Mouse (Mus musculus): ENCODE results near the gene Hnrnpul1.

The Hnrnpul1 gene

GRCm38 (mm10) chr7:25718788-25719417 lies 35.7 kb downstream of the Hnrnpul1 start, which contains the start of gene Ccdc97:
Gene Ccdc97 (minus strand): TSS chr7:25719088.
- peak; percentile 94 to 95 for DNase-seq

GRCm38 (mm10) chr7:25717478-25717877 lies 37.1 kb downstream of the Hnrnpul1 start:
- no peak for DNase-seq

- DNase-seq, result no peak
These were observed 38.8 kb downstream of the Hnrnpul1 start for GRCm38 (mm10) chr7:25715731-25716271.

GRCm38 (mm10) chr7:25714581-25714980 lies 40.0 kb downstream of the Hnrnpul1 start:
- no peak for DNase-seq

- DNase-seq, result no peak
These were observed 41.8 kb downstream of the Hnrnpul1 start for GRCm38 (mm10) chr7:25712801-25713200.

GRCm38 (mm10) chr7:25711731-25712197 lies 42.8 kb downstream of the Hnrnpul1 start:
- no peak for DNase-seq

- no peak for DNase-seq
These were observed 43.4 kb downstream of the Hnrnpul1 start for GRCm38 (mm10) chr7:25711165-25711564.

GRCm38 (mm10) chr7:25710519-25711130 lies 43.9 kb downstream of the Hnrnpul1 start:
- no peak for DNase-seq

- DNase-seq, result no peak
These were observed 44.6 kb downstream of the Hnrnpul1 start for GRCm38 (mm10) chr7:25709961-25710360.

- DNase-seq, result peak; percentile 51 to 69
These were observed 46.8 kb downstream of the Hnrnpul1 start for GRCm38 (mm10) chr7:25707581-25708292.

- DNase-seq, result no peak
These were observed 47.9 kb downstream of the Hnrnpul1 start for GRCm38 (mm10) chr7:25706578-25707170.

- no peak for DNase-seq
These were observed 48.7 kb downstream of the Hnrnpul1 start for GRCm38 (mm10) chr7:25705801-25706251.

- DNase-seq, result no peak
These were observed 49.7 kb downstream of the Hnrnpul1 start for GRCm38 (mm10) chr7:25704716-25705364.

- DNase-seq, result no peak
These were observed 50.6 kb downstream of the Hnrnpul1 start for GRCm38 (mm10) chr7:25703793-25704494.

- DNase-seq, result no peak
These were observed 52.2 kb downstream of the Hnrnpul1 start for GRCm38 (mm10) chr7:25702350-25702749.

- DNase-seq, result no peak
These were observed 53.8 kb downstream of the Hnrnpul1 start for GRCm38 (mm10) chr7:25700732-25701131.

GRCm38 (mm10) chr7:25699851-25700250 lies 54.7 kb downstream of the Hnrnpul1 start:
- DNase-seq, result no peak

GRCm38 (mm10) chr7:25694104-25694503 lies 60.5 kb downstream of the Hnrnpul1 start:
- no peak for DNase-seq

- DNase-seq, result no peak
These were observed 64.5 kb downstream of the Hnrnpul1 start for GRCm38 (mm10) chr7:25690051-25690450.

GRCm38 (mm10) chr7:25689603-25690021 lies 64.9 kb downstream of the Hnrnpul1 start:
- DNase-seq, result no peak

GRCm38 (mm10) chr7:25688810-25689586 lies 65.6 kb downstream of the Hnrnpul1 start:
- DNase-seq, result peak; percentile 71

Data from kidney, adult 8-10 months (tissue).